Mouse (Mus musculus) lung, embryonic 14.5 days (tissue): Measurements from ENCODE around the gene Defb19. TPM values are rescaled to one million over a fixed set of nuclear protein-coding genes. Genes with fewer than 3 reads are reported as not detected.

Experiments used
- ATAC-seq: fragments of 200-750 bp; cut with Nextera tagmentation; 2 replicates; pipeline ENCODE4 v1.8.0; 2017; ENCODE audit warnings: mild to moderate bottlenecking, moderate TSS enrichment, moderate library complexity; ENCODE audit not compliant: insufficient read depth
- DNase-seq: peaks from one replicate; pipeline ENCODE4 v3.0.0-alpha.2; 2015
- H3K27ac ChIP-seq: fragments of 300-500 bp; sonication (generic); 2 replicates; pipeline ENCODE4 v1.5.1; 2014; ENCODE audit warnings: low read depth, mild to moderate bottlenecking, moderate library complexity
- H3K27me3 ChIP-seq: fragments of 300-500 bp; sonication (generic); 2 replicates; pipeline ENCODE4 v1.6.1; 2014; ENCODE audit warnings: low read length, control low read depth; ENCODE audit not compliant: insufficient read depth
- H3K36me3 ChIP-seq: fragments of 300-500 bp; sonication (generic); 2 replicates; pipeline ENCODE4 v1.6.1; 2014; ENCODE audit warnings: control low read depth; ENCODE audit not compliant: insufficient read depth
- H3K4me1 ChIP-seq: fragments of 300-500 bp; sonication (generic); 2 replicates; pipeline ENCODE4 v1.6.1; 2014; ENCODE audit warnings: antibody characterized with exemption, control low read depth; ENCODE audit not compliant: insufficient read depth
- H3K4me2 ChIP-seq: fragments of 300-500 bp; sonication (generic); 2 replicates; pipeline ENCODE4 v1.6.1; 2014; ENCODE audit warnings: mild to moderate bottlenecking
- H3K4me3 ChIP-seq: fragments of 300-500 bp; sonication (generic); 2 replicates; pipeline ENCODE4 v1.5.1; 2014; ENCODE audit warnings: low read depth, low read length
- H3K9ac ChIP-seq: fragments of 300-500 bp; sonication (generic); 2 replicates; pipeline ENCODE4 v1.6.1; 2014
- H3K9me3 ChIP-seq: fragments of 300-500 bp; sonication (generic); 2 replicates; pipeline ENCODE4 v1.6.1; 2016; ENCODE audit warnings: low read depth, low read length, control low read depth
- CTCF ChIP-seq: IDR thresholded peaks from 2 replicates; pipeline ENCODE4 v1.5.1; 2016; ENCODE audit warnings: antibody characterized with exemption, low read depth
- WGBS: fragments of 180-500 bp; shearing (Covaris S2); extraction: QIAGEN DNeasy Blood & Tissue Kit; methylation state at CpG from one replicate; pipeline ENCODE4 v1.1.7; 2014; 5-methylcytosine and 5-hydroxymethylcytosine counted together
- polyA plus RNA-seq: library from polyadenylated mRNA; unstranded; fragments of >200 nt; fragmentation: Nextera tagmentation; extraction: Ambion mirVana; gene quantifications from 2 replicates; pipeline ENCODE4 v1.2.1, GENCODE M21; 2014

Gene Defb19
- polyA plus RNA-seq, 1 experiment from 2014 or later: not detected

DNA sequence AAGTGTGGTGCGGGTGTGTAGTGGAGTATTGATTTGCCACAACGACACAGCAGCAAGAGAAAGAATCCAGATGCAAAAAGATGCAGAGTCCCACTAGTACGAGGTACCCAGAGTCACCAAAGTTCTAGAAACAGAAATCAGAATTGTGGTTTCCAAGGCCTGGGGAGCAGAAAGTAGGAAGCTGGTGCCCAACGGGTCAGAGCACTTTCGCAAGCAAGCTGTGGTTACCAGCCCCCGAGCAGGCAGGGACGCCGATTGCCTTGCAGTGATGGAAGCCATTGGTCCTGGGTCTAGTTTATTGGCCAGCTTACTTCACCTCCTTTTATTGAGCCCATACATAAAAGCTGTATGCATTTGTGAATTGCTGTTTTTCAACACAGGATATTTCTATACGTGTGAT, 38.1 kb downstream of the Defb19 start:
- H3K9ac ChIP-seq: no peak overlapping the region
- H3K4me3 ChIP-seq: no peak overlapping the region
- no peak for TF ChIP-seq CTCF
- H3K9me3 ChIP-seq: no peaks in the 10 kb centered on the region
- H3K4me2 ChIP-seq: no peak overlapping the region
- DNase-seq (no peak), ATAC-seq (no peak)
- H3K27me3 ChIP-seq: no peaks in the 10 kb centered on the region
- H3K36me3 ChIP-seq: no peaks in the 10 kb centered on the region
- no peaks in the 10 kb centered on the region for H3K4me1 ChIP-seq
- no peak overlapping the region for H3K27ac ChIP-seq
- WGBS: 78% methylated on average over 9 of the region's 9 CpGs

- no peaks in the 10 kb centered on the region for H3K36me3 ChIP-seq
- no peaks in the 10 kb centered on the region for H3K27me3 ChIP-seq
- H3K9me3 ChIP-seq: no peaks in the 10 kb centered on the region
- ATAC-seq (no peak), DNase-seq (no peak)
- H3K27ac ChIP-seq: no peak within 1 kb of the TSS
- WGBS: 48% methylated on average over 13 of the region's 13 CpGs
- H3K4me3 ChIP-seq: no peak within 1 kb of the TSS
- TF ChIP-seq CTCF: peak; percentile 29; the same call in 1 of the 2 replicates
- no peaks in the 10 kb centered on the region for H3K4me1 ChIP-seq
- no peak within 1 kb of the TSS for H3K9ac ChIP-seq
- no peak within 1 kb of the TSS for H3K4me2 ChIP-seq
Observed at GRCm38 (mm10) chr2:152539944-152540710, 40.0 kb downstream of the Defb19 start, which contains the start of gene Defb29. TSS of gene Defb29 (minus strand) at chr2:152540098.

Other genes starting within 250 kb of the Defb19 start
- gene Rbck1, start 247.7 kb downstream of the Defb19 start, polyA plus RNA-seq: 85.8 and 92.8 TPM in 2 replicates
- 2.2 and 2.7 TPM in 2 replicates for gene Trib3, start 236.3 kb downstream of the Defb19 start, polyA plus RNA-seq
- 0.26 TPM in 1 of 2 replicates, not detected in the other for gene Nrsn2, start 203.7 kb downstream of the Defb19 start, polyA plus RNA-seq
- gene Sox12, start 182.2 kb downstream of the Defb19 start, polyA plus RNA-seq: 17.2 and 19.4 TPM in 2 replicates
- gene Zcchc3, start 165.3 kb downstream of the Defb19 start, polyA plus RNA-seq: 38.6 and 42.3 TPM in 2 replicates
- 0.53 and 1.3 TPM in 2 replicates for gene 6820408C15Rik, start 164.7 kb downstream of the Defb19 start, polyA plus RNA-seq
- not detected in 2 replicates for gene Defb23, start 115.7 kb downstream of the Defb19 start, polyA plus RNA-seq
- gene Defb20, start 103.2 kb downstream of the Defb19 start, polyA plus RNA-seq: not detected in 2 replicates
- not detected in 2 replicates for gene Defb22, start 90.2 kb downstream of the Defb19 start, polyA plus RNA-seq
- gene Defb26, start 68.6 kb downstream of the Defb19 start, polyA plus RNA-seq: not detected in 2 replicates
- gene Defb28, start 62.1 kb downstream of the Defb19 start, polyA plus RNA-seq: not detected in 2 replicates
- not detected in 2 replicates for gene Defb29, start 40.2 kb downstream of the Defb19 start, polyA plus RNA-seq
- not detected in 2 replicates for gene Gm17416, start 11.0 kb downstream of the Defb19 start, polyA plus RNA-seq
- not detected in 2 replicates for gene Defb21, start 7.6 kb downstream of the Defb19 start, polyA plus RNA-seq
- not detected in 2 replicates for gene Defb45, start 19.1 kb upstream of the Defb19 start, polyA plus RNA-seq
- not detected in 2 replicates for gene Defb36, start 24.0 kb upstream of the Defb19 start, polyA plus RNA-seq
- 0.86 and 1.5 TPM in 2 replicates for gene Defb25, start 42.7 kb upstream of the Defb19 start, polyA plus RNA-seq
- gene Rem1, start 46.6 kb upstream of the Defb19 start, polyA plus RNA-seq: 6.2 TPM in 2 replicates
- gene H13, start 89.1 kb upstream of the Defb19 start, polyA plus RNA-seq: 97.6 and 98.1 TPM in 2 replicates
- 28.5 and 32.7 TPM in 2 replicates for gene Mcts2, start 106.7 kb upstream of the Defb19 start, polyA plus RNA-seq
- 122 and 123 TPM in 2 replicates for gene Id1, start 155.9 kb upstream of the Defb19 start, polyA plus RNA-seq
- gene Cox4i2, start 173.9 kb upstream of the Defb19 start, polyA plus RNA-seq: 51.4 and 59.6 TPM in 2 replicates